Mouse (Mus musculus) right cerebral cortex, postnatal 4 days (tissue): ENCODE measurements around the gene Npepps.
"Not testable (repeated sequence)": the region's sequence is repeated elsewhere in the genome, so short reads cannot be mapped to it uniquely, and the experiment has no call there.

Experiments used
- DNase-seq: peaks from one replicate; pipeline ENCODE4 v3.0.0-alpha.2; 2022

Npepps gene

DNA sequence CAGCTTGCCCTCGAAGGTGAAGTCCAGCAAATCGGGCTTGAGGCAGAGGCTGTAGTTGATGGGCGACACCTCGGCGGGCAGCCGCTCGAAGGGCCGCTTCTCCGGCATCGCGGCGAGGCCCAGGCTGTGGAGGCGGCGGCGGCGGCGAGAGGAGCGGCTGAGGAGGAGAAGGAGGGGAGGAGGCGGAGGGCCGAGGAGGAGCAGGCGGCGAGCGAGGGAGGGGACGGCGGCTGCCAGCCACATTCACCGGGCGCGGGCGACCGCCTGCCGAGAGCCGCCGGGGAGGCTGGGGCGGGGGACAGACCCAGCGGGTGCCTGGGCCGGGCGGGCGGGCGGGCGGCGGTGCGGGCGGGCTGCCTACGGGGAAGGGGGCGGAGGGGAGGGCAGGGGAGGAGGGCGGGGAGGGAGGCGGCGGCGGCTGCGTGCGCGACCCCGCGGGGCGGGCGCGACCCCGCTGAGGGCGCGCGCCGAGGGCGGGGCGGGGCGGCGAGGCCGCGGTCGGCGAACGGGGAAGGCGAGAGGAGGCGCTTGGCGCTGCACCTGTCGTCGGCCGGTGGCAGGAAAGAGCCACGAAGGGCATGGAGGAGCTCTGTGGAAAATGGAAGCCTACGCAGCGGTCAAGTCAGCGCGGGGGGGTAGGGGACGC lies at the start of gene Npepps:
Gene Npepps, minus strand, starts transcription at position 423 of the 646 bp plus-strand sequence.
- DNase-seq: peak; percentile 76

DNA sequence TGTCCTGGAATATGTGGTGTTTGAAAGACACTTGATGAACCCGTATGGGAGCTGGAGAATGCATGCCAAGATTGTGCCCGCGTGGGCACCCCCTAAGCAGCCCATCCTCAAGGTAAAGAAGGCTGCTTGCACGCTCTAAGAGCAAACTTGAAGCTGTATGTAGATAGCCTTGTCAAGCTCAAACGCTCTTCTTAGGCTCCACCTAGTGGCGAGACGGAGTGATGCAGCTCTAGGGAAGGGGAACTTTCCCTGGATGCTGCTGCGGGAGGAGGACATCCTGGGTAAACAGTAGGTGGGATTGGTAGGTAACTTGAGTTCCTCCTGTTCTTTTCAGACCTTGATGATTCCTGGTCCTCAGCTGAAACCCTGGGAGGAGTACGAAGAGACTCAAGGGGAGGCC lies 47.7 kb upstream of the Npepps start:
- peak; percentile 75 for DNase-seq

DNA sequence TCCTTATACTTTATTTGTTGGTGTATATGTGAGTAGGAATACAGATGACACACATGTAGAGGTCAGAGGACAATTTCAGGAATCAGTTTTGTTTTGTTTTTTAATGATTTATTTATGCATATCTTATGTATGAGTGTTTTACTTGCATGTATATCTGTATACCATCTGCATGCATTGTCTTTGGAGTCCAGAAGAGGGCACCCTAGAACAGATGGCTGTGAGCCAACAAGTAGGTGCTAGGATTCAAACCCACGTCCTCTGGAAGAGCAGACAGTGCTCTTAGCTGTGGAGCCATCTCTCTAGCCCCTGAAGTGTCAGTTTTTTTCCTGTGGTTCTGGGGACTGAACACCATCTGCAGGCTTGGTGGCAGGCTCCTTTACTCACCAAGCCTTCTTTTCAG lies 44.8 kb upstream of the Npepps start:
- no peak for DNase-seq

DNA sequence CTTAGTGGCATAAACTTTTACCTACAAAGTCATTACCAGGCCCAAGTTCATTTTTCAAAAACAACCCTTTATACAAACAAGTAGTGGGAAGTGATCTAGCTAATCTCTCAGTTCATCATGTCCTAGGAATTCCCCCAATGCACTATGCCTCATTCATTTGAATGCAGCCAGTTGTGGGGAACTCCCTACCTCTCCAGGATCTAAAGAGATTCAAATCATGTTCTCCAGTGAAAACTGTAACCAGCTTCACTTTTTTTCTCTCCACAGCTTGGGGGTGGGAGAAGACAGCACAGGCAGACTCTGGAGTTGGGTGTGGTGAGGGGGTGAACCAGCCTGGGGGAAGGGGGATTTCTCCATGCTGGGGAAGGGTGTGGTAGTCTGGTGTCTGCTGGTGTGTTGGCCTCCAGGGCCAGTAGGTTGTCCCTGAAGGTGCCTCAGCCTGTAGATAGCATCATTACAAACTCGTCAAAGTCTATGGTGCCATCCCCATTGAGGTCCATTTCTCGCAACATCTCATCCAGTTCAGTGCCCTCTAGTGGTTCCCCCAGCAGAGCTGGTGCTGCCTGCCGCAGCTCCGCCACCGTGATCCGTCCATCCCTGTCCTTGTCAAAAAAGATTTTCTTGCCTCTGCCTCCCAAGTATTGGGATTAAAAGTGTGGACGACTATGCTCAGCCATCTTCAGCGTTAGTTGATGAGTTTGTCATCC lies 41.6 kb upstream of the Npepps start:
- not testable (repeated sequence) for DNase-seq

DNA sequence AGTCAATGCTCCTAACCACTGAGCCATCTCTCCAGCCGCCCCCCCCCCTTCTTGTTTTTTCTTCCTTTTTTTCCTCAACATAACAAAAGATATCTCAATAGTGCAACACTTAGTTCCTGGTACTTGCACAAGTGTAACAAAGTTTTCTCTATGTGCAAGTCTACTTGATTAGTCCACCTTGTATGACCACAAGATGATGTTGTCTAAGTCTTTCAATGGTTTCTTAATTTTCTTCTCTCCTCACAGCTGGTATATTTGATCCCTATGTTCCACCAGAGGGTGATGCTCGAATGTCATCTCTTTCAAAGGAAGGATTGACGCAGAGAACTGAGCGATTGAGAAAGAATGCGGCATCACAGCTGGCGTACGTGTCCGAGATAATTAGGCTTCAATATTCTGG lies 40.8 kb upstream of the Npepps start:
- no peak for DNase-seq

DNA sequence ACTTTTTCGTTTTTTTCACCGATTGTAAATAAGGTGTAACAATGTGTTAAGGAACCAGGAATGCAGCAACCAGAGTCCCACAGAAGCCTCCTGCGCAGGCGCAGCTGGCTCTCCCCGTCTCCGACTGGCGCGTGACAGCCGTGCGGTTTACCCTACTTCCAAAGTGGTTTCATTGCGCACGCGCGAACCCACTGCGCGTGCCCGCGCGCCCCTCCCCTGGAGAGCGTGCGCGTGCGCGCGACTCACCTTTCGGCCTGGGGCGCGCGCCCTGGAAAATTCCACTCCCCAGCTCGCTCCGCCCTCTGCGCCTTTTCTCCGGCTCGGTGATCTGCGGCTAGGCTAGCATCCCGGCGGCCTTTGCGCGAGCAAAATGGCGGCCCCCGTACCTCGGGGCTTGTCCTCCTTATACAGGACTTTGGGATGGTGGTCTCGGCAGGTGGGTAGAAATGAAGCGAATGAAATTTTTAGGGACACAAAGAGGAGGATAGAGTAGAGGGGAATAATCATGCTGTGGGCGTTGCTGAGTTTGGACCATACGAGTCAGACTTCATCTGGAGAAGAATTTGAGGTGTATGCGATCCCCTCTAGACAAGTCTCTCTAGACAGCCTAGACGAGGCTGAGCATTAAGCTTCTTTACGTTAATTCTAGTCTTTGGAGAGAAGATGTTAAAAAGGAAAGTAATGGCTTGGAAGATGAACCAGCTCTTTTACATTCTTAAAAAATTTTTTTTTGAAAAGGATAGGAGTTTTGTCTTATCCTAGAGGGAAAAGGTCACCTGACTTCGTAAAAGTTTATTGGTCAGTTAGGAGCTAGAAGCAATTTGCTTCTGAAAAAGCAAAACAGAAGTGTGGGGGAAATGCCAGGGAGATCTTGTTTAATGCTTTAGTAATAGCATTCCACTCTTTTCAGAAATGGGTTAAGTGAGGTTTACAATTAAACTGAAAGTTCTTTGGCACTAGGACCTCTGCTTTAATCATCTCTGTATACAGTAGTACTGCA lies 35.4 kb upstream of the Npepps start, which contains the start of gene Mrpl45:
Gene Mrpl45, plus strand, starts transcription at position 213 of the 1,000 bp plus-strand sequence.
- peak; percentile 99 for DNase-seq

DNA sequence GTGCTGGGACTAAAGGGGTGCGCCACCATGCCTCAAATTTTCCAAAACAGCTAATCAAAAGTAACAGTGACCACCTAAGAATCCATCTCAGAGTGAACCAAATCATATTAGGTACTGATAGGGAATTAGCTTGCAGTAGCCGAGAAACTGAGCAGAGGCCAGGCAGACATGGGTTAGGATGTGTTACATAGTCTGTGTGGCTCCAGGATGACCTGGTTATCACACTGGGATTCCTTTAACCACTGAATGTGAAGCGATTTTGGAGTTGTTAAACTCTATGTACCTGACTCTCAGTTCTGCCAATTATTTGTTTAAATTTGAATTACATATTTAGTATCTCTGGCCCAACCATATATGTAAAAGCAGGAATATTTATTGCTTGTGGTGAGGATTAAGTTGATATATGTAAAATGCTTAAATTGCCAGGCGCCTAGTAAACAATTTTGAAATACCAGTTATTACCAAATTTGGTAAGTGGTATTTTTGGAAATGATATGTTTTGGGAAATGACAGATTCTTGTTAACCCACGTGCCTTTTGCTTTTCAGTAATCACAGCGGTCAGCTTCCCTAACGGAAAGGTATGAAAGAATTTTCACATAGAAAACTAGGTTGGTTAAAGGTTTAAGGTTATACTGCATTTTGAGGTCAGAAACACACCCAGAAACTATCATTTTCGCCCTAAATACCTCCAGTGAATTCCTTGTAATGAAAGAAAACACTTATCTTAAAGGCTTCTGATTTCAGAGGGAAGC lies 34.5 kb upstream of the Npepps start:
- DNase-seq: no peak

DNA sequence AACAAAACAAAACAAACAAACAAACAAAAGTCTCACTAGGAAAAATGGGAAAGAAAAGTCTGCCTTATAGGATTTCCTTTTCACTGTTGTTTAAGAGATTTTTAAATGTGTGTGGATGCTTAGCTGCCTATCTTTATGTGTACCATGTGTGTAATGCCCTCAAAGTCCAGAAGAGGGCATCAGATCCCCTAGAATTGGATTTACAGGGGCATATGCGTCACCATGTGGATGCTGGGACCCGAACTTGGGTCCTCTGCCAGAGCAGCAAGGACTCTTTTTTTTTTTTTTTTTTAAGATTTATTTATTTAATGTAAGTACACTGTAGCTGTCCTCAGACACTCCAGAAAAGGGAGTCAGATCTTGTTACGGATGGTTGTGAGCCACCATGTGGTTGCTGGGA lies 33.7 kb upstream of the Npepps start:
- no peak for DNase-seq

DNA sequence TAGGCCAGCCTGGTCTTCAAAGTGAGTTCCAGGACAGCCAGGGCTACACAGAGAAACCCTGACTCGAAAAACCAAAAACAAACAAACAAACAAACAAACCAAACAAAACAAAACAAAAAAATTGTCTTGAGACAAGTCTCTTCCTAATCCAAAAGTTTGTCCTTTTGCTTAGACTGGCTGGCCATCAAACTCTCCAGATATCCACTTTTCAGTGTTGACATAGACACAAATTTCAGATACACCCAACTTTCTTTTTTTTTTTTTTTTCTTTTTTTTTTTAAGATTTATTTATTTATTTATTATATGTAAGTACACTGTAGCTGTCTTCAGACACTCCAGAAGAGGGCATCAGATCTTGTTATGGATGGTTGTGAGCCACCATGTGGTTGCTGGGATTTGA lies 32.4 kb upstream of the Npepps start:
- DNase-seq: not testable (repeated sequence)

DNA sequence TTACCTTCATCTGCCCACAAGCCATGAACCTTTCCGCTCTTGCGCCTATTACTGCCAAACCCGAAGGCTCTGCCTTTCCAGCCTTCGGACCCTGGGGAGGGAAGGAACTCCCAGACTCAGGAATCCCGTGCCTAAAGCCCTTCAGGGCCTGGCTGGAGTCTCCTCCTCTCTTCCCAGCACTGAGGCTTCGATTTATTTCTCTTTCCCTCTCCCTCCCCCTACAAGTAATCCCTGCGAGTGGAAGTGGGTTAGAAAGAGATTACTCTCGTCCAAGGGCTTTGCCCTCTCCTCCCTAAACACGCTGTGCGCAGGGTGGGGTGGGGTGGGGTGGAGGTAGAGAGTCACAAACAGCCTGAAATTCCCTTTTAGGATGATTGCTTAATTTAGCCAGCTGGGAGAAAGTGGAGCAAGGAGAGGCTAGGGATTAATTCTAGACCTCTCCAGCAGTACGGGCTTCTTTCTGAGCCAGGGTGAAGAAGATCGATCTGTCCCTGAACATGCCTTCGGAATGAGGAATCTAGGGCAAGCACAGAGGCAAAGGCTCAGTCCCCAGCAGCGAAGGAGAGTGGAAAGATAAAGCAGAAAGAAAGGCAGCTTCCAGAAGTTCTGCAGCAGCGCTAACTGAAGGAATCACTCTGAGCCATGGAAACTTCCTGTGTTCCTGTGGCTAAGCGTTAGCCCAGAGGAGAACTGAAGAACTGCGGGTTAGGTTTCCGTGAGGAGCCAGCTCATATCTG lies 30.6 kb upstream of the Npepps start:
- no peak for DNase-seq

DNA sequence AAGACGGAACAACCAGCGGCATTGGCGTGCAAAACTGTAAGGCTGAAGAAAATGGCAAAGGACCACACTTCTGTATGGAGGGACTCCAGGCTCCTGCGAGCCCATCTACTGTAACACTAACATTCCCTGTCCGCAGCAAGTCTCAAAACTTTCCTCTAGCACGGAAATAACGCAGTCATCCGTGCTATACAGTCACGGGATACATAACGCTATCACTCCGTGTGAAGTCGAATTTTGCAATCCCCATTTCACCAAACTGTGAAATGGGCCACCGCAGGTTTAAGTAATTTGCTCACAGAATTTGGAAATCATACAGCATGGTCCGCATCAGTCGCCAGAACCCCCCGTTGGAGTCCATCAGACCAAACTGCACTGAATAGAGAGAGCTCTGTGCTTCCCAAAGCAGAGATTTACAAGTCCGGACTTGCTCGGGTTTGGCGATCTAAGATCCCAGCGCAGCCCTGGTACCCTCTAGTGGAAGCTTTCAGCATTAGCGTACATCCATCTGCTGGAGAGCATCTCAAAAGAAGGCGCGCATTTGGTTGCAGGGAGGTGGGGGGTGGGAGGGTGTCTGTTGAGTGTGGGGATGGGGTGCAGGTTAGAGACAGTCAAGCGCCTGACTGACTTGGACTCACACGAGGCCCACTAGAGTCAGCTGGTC lies 29.6 kb upstream of the Npepps start:
- DNase-seq: peak; percentile 61

DNA sequence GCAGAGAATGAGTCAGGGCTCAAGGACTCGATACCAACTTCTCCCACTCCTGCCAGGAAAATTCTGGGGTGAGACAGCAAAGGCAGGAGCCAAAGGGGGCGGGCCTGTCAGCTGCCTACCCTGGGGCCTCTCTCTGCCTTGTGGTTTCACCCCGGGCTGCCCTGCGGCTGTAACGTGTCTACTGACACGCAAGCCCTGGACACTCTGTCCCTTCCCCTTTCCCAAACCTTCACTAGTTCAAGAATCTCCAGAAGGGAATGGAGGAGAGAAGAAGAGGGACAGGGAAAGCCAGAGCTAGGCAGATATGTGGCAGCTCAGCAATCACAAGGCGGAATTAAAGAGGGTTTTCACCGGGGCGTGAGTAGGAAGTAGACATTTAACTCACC lies 29.0 kb upstream of the Npepps start:
- no peak for DNase-seq

DNA sequence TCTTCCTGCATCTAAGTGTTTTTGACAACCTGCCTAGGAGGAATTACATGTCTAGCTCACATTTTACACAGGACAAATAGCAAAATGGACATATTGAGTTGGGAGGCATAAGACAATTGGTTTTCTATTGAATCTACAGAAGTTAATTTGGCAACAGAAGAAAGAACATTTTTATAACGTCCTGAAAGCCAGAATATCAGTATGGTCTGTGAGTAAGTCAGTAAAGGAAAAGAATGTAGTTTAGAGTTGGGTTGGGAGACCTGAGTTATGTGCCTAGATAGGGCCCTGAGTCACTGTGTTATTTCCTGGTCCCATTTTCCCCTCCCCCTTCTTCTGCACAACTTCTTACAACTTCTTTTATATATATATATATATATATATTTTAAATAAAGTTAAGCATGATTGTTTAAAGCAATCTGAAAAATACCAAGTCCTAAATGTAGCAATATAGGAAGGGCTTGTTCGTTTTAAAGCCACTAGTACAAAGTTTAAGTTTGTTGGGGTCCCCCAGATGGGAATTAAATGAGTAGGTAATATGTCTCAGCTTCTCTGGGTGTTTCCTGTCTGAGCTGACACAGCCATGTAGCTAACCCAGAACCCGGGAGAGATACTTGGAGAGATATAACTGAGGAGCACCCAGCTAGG lies 28.5 kb upstream of the Npepps start:
- DNase-seq: no peak

DNA sequence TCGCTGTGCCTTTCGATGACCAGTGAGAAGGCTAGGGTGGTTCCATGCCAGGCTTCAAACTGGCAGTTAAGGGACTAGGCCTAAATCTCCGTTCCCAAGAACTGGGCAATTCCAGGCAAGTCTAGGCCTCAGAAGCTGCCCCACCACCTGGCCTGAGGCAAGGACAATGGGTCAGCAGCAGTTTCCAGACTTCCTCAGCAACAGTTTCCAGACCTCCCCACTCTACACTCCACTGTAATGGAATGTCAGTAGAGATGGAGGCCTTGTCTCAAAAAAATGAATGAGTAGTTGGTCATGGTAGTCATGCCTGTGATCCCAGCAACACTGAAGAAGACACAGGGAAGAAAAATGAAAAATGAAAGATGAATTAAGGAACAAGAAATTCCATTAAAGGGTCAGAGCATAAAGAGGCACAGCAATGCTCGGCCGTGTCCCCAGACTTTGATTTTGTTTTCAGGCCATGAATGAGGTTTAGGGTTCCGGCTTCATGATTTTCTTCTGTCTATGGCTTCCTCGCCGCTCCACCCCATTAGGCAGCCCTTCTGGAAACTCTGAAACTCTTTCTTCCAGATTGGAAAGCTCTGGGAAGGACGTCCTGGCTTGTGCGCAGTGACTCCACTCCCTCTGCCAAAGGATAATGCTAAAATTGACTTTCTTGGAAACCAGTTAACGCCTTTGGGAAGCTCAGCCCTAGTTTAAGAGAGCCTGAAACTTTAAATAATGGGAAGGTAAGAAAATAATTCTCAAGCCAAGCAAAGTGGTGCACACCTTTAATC lies 27.0 kb upstream of the Npepps start:
- no peak for DNase-seq

DNA sequence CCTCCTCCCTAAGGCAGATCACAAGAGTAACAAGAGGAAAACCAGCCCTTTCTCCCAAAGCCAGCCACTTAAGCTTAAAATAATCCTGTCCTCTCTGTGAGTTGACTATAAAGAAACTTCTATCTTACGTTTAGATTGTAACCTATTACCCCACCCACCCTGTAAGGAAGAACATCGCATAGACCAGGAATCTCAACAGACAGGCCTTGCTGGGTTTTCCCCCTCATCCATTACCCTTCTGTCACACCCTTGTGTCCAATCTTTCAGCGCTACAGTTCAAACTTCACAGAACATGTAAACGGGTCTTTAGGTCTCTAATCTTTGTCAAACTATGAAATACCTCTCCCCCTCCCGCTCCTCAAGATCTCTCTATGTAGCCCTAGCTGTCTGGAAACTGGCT lies 24.2 kb upstream of the Npepps start:
- DNase-seq: no peak

DNA sequence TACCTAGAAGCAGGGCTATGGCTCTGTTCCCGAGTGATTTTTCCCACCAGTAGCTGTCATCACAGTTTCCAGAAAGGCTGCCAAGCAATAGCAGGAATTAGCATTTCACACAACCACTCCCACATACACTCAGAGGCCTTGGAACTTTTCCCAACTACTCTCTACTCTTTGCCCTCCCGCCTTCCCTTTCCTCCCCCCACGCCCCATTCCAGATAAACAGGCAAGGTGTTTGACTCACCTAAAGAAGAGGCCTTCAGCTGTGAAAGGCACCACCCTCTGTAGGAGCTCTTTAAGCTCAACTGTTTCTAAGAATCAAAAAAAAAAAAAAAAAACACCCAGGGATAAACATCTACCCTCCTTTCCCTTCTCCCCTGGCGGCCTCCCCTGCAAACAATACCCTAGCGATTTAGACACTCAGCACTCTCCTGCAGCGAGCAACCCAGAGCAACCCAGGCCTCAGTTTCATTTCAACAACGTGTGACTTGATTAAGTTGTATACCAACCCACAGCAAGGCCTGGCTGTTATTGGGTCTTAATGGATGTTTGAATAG lies 21.9 kb upstream of the Npepps start:
- DNase-seq: no peak

DNA sequence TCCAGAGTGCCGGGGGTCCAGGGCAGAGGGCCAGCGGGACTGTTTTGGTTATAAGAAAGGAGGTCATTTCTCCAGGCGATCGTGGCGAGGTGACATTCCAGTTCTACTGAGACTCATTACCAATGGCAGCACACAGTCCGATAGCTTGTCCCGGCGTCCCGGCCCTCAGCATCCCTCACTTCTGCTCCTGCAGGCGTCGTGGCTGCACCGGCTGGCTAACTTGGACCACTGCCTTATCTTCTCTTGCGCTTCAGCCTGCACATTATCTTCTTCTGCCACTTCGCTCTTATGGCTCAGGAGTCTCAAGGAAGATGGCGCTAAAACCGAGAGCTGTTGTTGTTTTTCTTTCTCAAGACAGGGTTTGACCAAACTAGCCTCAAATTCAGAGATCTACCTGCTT lies 21.0 kb upstream of the Npepps start:
- DNase-seq: no peak

DNA sequence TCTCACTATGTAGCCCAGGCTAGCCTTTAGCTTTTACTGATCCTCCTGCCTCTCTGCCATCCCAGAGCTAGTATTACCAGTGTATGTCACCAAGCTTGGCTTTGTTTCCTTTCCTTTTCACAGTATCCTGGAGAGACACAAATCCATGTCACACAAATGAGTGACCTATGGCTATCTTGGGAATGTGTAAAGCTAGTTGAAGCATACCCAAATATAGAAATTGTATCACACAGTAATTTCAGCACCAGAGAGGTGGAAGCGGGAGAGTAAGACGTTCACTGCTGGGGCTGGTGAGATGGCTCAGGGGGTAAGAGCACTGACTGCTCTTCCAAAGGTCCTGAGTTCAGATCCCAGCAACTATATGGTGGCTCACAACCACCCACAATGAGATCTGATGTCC lies 19.5 kb upstream of the Npepps start:
- no peak for DNase-seq

DNA sequence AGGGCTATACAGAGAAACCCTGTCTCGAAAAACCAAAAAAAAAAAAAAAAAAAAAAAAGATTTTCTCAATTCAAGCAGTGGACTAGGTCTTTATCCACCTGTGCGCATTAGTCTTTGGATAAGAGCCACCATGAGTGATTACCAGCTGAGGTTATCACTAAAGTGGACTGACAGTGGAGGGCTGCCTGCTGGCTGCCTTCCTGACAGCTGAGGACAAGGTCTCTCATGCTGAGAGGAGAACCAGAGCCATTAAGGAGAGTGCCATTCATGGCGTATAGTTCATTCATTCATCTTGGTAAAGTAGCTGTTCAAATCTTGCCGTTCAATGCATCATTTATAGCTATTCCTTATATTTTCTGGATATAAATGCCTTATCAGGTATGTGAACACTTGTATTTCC lies 16.1 kb upstream of the Npepps start:
- DNase-seq: no peak

DNA sequence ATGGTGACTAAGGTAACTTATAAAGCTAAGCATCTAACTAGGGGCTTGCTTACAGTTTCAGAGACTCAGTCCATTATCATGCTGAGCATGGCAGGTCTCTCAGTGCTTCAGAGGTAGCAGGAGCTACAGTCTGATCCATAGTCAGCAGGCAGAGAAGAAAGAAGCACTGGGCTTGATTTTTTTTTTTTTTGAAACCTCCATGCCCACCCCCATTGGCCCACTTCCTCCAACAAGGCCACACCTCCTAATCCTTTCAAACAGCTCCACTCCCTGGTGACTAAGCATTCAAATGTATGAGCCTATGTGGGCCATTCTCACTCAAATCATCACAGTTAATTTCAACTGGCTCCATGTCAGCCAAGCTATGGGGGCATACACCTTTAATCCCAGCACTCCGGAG lies 12.3 kb upstream of the Npepps start:
- no peak for DNase-seq
